Mouse (Mus musculus) limb, embryonic 11.5 days (tissue): ENCODE data around the gene Mertk. TPM values are rescaled to one million over a fixed set of nuclear protein-coding genes. Genes with fewer than 3 reads are reported as not detected.

Experiments used
- ATAC-seq: fragments of 200-750 bp; cut with Nextera tagmentation; 2 replicates; pipeline ENCODE4 v1.8.0; 2017; ENCODE audit warnings: low read depth; ENCODE audit not compliant: insufficient number of reproducible peaks, low FRiP score, low TSS enrichment
- DNase-seq: peaks from one replicate; pipeline ENCODE4 v3.0.0-alpha.2; 2015; ENCODE audit warnings: low spot score
- H3K27ac ChIP-seq: fragments of 300-500 bp; sonication (generic); replicated peaks from 2 replicates; pipeline ENCODE4 v1.5.1; 2014; ENCODE audit warnings: low read depth, mild to moderate bottlenecking, low read length
- H3K27me3 ChIP-seq: fragments of 300-500 bp; sonication (generic); 2 replicates; pipeline ENCODE4 v1.6.1; 2014; ENCODE audit warnings: mild to moderate bottlenecking, low read length, mixed read lengths; ENCODE audit not compliant: control insufficient read depth, insufficient read depth
- H3K36me3 ChIP-seq: fragments of 300-500 bp; sonication (generic); 2 replicates; pipeline ENCODE4 v1.6.1; 2014; ENCODE audit warnings: mild to moderate bottlenecking, low read length, moderate library complexity, mixed read lengths; ENCODE audit not compliant: control insufficient read depth, insufficient read depth
- H3K4me1 ChIP-seq: fragments of 300-500 bp; sonication (generic); 2 replicates; pipeline ENCODE4 v1.6.1; 2014; ENCODE audit warnings: low read length, mixed read lengths; ENCODE audit not compliant: control insufficient read depth, insufficient read depth
- H3K4me2 ChIP-seq: fragments of 300-500 bp; sonication (generic); 2 replicates; pipeline ENCODE4 v1.6.1; 2014; ENCODE audit warnings: low read depth, mild to moderate bottlenecking, moderate library complexity; ENCODE audit not compliant: severe bottlenecking
- H3K4me3 ChIP-seq: fragments of 300-500 bp; sonication (generic); 2 replicates; pipeline ENCODE4 v1.5.1; 2014; ENCODE audit warnings: low read depth, low read length
- H3K9ac ChIP-seq: fragments of 300-500 bp; sonication (generic); 2 replicates; pipeline ENCODE4 v1.6.1; 2014; ENCODE audit warnings: mild to moderate bottlenecking, low read length
- H3K9me3 ChIP-seq: fragments of 300-500 bp; sonication (generic); 2 replicates; pipeline ENCODE4 v1.6.1; 2016; ENCODE audit warnings: low read length; ENCODE audit not compliant: control insufficient read depth
- WGBS: fragments of 180-500 bp; shearing (Covaris S2); extraction: QIAGEN DNeasy Blood & Tissue Kit; methylation state at CpG from one replicate; pipeline ENCODE4 v1.1.7; 2014; 5-methylcytosine and 5-hydroxymethylcytosine counted together
- polyA plus RNA-seq: library from polyadenylated mRNA; unstranded; fragments of >200 nt; fragmentation: Nextera tagmentation; extraction: Ambion mirVana; gene quantifications from 2 replicates; pipeline ENCODE4 v1.2.1, GENCODE M21; 2014

The Mertk gene
- polyA plus RNA-seq, 1 experiment from 2014 or later = 22.5 TPM

- Histone ChIP-seq H3K4me1 (no peaks in the 10 kb centered on the region), H3K9me3 (no peaks in the 10 kb centered on the region), H3K4me2 (no peak overlapping the region), H3K27me3 (no peaks in the 10 kb centered on the region), H3K36me3 (no peaks in the 10 kb centered on the region), H3K9ac (no peak overlapping the region), H3K27ac (no peak overlapping the region), H3K4me3 (no peak overlapping the region)
- DNase-seq (no peak), ATAC-seq (no peak)
Observed at GRCm38 (mm10) chr2:128694548-128694947, 4.2 kb upstream of the Mertk start.

- WGBS = 79% methylated on average over 3 of the region's 3 CpGs
Observed at GRCm38 (mm10) chr2:128696426-128696825, 2.3 kb upstream of the Mertk start.

DNA sequence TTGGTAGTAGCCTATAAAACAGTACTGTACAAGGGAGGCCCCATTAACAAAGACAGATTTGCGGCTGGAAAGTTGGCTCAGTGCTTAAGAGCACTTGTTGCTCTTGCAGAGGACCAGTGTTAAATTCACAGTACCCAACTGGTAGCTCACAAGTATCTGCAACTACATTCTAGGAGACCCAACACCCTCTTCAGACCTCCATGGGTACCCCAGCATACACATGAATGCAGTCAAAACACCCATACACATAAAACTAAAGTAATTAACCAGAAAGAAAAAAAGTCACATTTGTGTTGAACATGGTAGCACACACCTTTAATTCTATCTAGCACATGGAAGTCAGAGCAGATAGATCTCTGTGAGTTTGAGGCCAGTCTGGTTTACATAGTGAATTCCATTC is 1.7 kb upstream of the Mertk start:
- ATAC-seq (no peak), DNase-seq (no peak)
- no peak overlapping the region for H3K4me3 ChIP-seq
- no peaks in the 10 kb centered on the region for H3K4me1 ChIP-seq
- no peaks in the 10 kb centered on the region for H3K36me3 ChIP-seq
- H3K27me3 ChIP-seq = no peaks in the 10 kb centered on the region
- WGBS = 88% methylated on average over 1 of the region's 1 CpGs
- no peak overlapping the region for H3K27ac ChIP-seq
- H3K9ac ChIP-seq = no peak overlapping the region
- H3K9me3 ChIP-seq = no peaks in the 10 kb centered on the region
- no peak overlapping the region for H3K4me2 ChIP-seq

More at GRCm38 (mm10) chr2:128696426-128696825, 2.3 kb upstream of the Mertk start:
- H3K9me3 ChIP-seq = no peaks in the 10 kb centered on the region
- DNase-seq (no peak), ATAC-seq (no peak)
- H3K4me3 ChIP-seq = no peak overlapping the region
- no peaks in the 10 kb centered on the region for H3K36me3 ChIP-seq
- H3K9ac ChIP-seq = no peak overlapping the region
- no peaks in the 10 kb centered on the region for H3K4me1 ChIP-seq
- H3K4me2 ChIP-seq = no peak overlapping the region
- H3K27ac ChIP-seq = no peak overlapping the region
- no peaks in the 10 kb centered on the region for H3K27me3 ChIP-seq

DNA sequence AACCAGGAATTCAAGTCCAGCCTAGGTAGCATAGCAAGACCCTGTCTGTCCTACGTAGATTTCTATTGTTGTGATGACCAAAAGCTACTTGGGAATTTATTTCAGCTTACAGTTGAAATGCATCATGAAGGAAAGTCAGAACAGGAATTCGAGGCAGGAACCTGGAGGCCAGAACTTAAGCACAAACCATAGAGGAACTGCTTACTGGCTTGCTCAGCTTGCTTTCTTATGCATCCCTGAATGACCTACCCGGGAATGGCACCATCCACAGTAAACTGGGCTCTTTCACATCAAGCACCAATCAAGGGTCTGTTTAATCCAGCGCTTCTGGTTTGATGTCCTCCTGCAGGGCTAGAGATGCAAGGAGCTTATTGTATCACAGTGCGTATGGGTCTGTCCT is 1.2 kb upstream of the Mertk start:
- 59% methylated on average over 5 of the region's 5 CpGs for WGBS
- peak overlapping the region; percentile 66; the same call in 1 of the 2 replicates for H3K4me2 ChIP-seq
- no peaks in the 10 kb centered on the region for H3K36me3 ChIP-seq
- no peak overlapping the region; the same call in 1 of the 2 replicates for H3K27ac ChIP-seq
- no peaks in the 10 kb centered on the region for H3K27me3 ChIP-seq
- H3K4me3 ChIP-seq = no peak overlapping the region; the same call in 1 of the 2 replicates
- no peaks in the 10 kb centered on the region for H3K4me1 ChIP-seq
- H3K9me3 ChIP-seq = no peaks in the 10 kb centered on the region
- DNase-seq = no peak
- no peak for ATAC-seq
- H3K9ac ChIP-seq = no peak overlapping the region; the same call in 1 of the 2 replicates

DNA sequence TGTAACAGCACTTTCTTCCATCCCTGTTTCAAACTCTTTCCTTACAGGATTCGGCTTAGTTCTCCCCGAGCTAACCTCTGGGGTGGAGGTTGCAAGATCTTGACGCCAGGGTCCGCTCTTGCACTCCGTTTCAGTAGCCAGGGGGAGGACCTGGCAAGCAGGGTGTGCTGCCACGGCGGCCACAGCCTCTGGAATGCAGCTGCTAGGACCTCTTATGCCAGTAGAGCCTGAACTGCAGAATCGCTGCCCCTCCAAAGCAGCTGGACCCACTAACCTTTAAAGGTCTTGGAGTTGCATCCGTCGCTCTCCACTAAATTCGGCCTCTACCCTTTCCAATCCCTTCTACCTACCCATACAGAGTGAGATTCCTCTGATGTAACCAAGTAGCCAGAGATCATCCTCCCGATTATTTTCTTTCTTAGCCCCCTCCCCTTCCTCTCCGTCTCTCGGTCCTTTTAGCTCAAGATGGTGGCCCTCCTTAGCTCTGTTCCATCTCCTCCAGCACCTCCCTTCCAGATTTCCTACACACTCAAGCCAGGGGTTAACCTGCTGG is 540 bp upstream of the Mertk start:
- peak; percentile 91 for DNase-seq
- peak; percentile 85 for ATAC-seq
- Histone ChIP-seq H3K27me3 (no peaks in the 10 kb centered on the region), H3K9ac (peak overlapping the region; percentile 85), H3K4me1 (no peaks in the 10 kb centered on the region), H3K27ac (peak overlapping the region; percentile 86), H3K4me2 (peak overlapping the region; percentile 66), H3K36me3 (no peaks in the 10 kb centered on the region), H3K4me3 (peak overlapping the region; percentile 76), H3K9me3 (no peaks in the 10 kb centered on the region)
- WGBS = under 1% methylated on average over 14 of the region's 14 CpGs

GRCm38 (mm10) chr2:128699201-128699885 is 587 bp downstream of the Mertk start:
- WGBS = under 1% methylated on average over 24 of the region's 24 CpGs
- ATAC-seq (peak; percentile 16), DNase-seq (peak; percentile 71)
- H3K4me3 ChIP-seq = peak overlapping the region; percentile 76
- peak overlapping the region; percentile 86 for H3K27ac ChIP-seq
- H3K27me3 ChIP-seq = no peaks in the 10 kb centered on the region
- peak overlapping the region; percentile 85 for H3K9ac ChIP-seq
- no peaks in the 10 kb centered on the region for H3K36me3 ChIP-seq
- H3K4me1 ChIP-seq = no peaks in the 10 kb centered on the region
- H3K9me3 ChIP-seq = no peaks in the 10 kb centered on the region
- H3K4me2 ChIP-seq = peak overlapping the region; percentile 66

DNA sequence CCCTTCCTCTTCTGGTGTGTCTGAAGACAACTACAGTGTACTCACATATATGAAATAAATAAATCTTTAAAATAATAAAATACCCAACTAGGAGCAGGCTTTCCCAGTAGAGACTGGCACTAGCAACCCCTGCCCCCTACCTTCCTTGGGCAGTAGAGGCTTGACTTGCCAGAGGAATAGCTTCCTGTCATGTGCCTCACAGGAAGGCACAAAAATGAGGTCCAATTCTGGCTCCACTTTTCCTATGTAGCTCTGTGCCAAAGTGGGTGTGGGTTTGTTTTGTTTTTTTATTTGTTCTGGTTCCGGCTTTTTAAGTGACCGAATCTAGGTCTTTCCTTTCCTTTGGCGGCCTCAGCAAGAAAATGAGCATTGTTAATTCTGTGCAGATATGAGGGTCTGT is 5.7 kb downstream of the Mertk start:
- Histone ChIP-seq H3K9me3 (no peaks in the 10 kb centered on the region), H3K9ac (no peak overlapping the region), H3K4me3 (no peak overlapping the region), H3K4me2 (no peak overlapping the region), H3K27ac (no peak overlapping the region), H3K4me1 (peaks cover 13% of the 10 kb centered on the region), H3K36me3 (0 out of 2 replicates have a peak, but pooled peaks cover 5% of the 10 kb centered on the region), H3K27me3 (no peaks in the 10 kb centered on the region)
- no peak for ATAC-seq
- 92% methylated on average over 3 of the region's 3 CpGs for WGBS
- no peak for DNase-seq

DNA sequence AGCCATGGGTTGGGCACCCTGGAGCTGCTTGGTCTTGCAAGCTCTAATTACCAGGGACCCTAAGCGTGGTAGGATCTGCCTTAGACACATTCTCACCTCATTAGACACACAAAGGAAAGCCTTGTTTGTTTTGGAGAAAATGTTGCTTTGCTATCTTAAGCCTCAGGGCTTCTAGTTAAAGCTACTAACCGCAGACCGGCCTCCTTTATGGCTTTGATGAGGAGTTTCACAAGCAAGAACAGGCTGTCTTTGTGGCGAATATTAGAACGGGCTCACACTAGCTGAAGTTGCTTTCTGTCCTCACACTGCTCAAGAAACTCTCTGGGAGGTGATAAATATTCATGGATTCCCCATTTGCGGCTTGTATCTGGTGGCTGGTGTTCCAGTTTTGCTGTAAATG is 10.5 kb downstream of the Mertk start:
- DNase-seq (peak; percentile 55), ATAC-seq (peak; percentile 40)
- 10% methylated on average over 6 of the region's 6 CpGs for WGBS
- Histone ChIP-seq H3K4me3 (no peak overlapping the region), H3K9me3 (no peaks in the 10 kb centered on the region), H3K9ac (no peak overlapping the region), H3K4me2 (no peak overlapping the region), H3K27me3 (no peaks in the 10 kb centered on the region), H3K27ac (peak overlapping the region; percentile 68), H3K4me1 (peaks cover 34% of the 10 kb centered on the region), H3K36me3 (0 out of 2 replicates have a peak, but pooled peaks cover 5% of the 10 kb centered on the region)
